8 mouse cellular contexts compared by ENCODE assay signal in the genomic region with DNA sequence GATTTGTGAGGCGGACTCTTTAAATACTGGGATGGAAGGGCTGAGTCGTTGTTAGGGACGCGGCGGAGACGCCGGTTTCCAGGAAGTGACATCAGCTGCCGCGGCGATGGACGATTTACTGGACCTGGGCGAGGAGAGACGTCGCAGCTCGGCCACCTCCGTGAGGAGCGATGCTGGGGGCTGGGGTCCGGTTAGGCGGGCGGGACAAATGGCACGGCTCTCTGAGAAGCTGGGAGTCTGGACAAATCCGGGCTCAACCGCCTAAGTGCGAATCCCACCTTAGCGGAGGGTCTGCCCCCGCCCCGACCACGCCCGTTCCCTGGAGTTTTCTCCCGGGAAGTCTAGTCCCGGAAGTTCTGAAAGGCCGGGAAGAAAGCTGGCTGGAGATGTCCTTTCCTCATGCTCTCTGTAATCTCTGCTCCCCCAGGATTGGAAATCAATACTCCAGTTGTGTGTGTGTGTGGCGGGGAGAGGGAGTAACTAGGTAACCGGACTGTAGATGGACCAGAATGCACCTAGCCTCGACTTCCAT. TPM values are rescaled to one million over a fixed set of nuclear protein-coding genes. Genes with fewer than 3 reads are reported as not detected.
DNase-seq lines count a peak whose midpoint lies in the region; ATAC-seq and TF ChIP-seq lines count a peak whose summit lies in the region.

A gene (plus strand): TSS at position 61 of the 532 bp plus-strand sequence.

- peak within 1 kb of the TSS; percentile 84 for H3K4me3 ChIP-seq in forebrain, embryonic 15.5 days
- H3K4me3 ChIP-seq in lung, embryonic 14.5 days (ENCODE audit: low read depth, low read length), result peak within 1 kb of the TSS; percentile 59

- H3K36me3 ChIP-seq in forebrain, embryonic 15.5 days, result no peaks in the 10 kb centered on the region
- H3K36me3 ChIP-seq in lung, embryonic 14.5 days (ENCODE audit: insufficient read depth), result peaks cover 13% of the 10 kb centered on the region; the same call in 1 of the 2 replicates

- under 1% methylated on average over 35 of the region's 35 CpGs for WGBS in forebrain, embryonic 15.5 days
- WGBS in large intestine, adult 2 months, result under 1% methylated on average over 35 of the region's 35 CpGs
- under 1% methylated on average over 35 of the region's 35 CpGs for WGBS in lung, embryonic 14.5 days

- peak; percentile 65; the same call in 1 of the 2 replicates for ATAC-seq in cerebellum, adult (ENCODE audit: insufficient number of reproducible peaks, low FRiP score, low TSS enrichment)
- ATAC-seq in forebrain, embryonic 15.5 days (replicated peaks), result peak; percentile 61
- ATAC-seq in lung, embryonic 14.5 days (ENCODE audit: insufficient read depth), result peak; percentile 56; the same call in 1 of the 2 replicates

- DNase-seq in ES-CJ7 (ENCODE audit: low read depth, low spot score), result peak; percentile 69
- peak; percentile 83 to 89 for DNase-seq in heart, postnatal 14 days
- peak; percentile 75 for DNase-seq in large intestine, adult 2 months (ENCODE audit: low read depth, low spot score)
- DNase-seq in lung, embryonic 14.5 days, result peak; percentile 94
- peak; percentile 79 for DNase-seq in ovary, postnatal 14 days (ENCODE audit: low spot score)
- peak; percentile 87 for DNase-seq in urinary bladder, postnatal 14 days (ENCODE audit: low spot score)

- intact Hi-C loops in heart, postnatal 14 days (cut with DNase I), result no loop called here

- peaks cover 21% of the 10 kb centered on the region for H3K4me1 ChIP-seq in forebrain, embryonic 15.5 days
- H3K4me1 ChIP-seq in lung, embryonic 14.5 days (ENCODE audit: insufficient read depth), result 0 out of 2 replicates have a peak, but pooled peaks cover 5% of the 10 kb centered on the region

- no peaks in the 10 kb centered on the region for H3K27me3 ChIP-seq in forebrain, embryonic 15.5 days
- no peaks in the 10 kb centered on the region for H3K27me3 ChIP-seq in lung, embryonic 14.5 days (ENCODE audit: insufficient read depth, low read length)

- no peaks in the 10 kb centered on the region for H3K9me3 ChIP-seq in forebrain, embryonic 15.5 days
- H3K9me3 ChIP-seq in lung, embryonic 14.5 days (ENCODE audit: low read depth, low read length), result no peaks in the 10 kb centered on the region

- TF ChIP-seq CTCF in lung, embryonic 14.5 days (IDR thresholded peaks at IDR 0.05; ENCODE audit: low read depth), result no peak

- peak within 1 kb of the TSS; percentile 69 for H3K4me2 ChIP-seq in forebrain, embryonic 15.5 days (replicated peaks)
- peak within 1 kb of the TSS; percentile 68 for H3K4me2 ChIP-seq in lung, embryonic 14.5 days

- H3K9ac ChIP-seq in forebrain, embryonic 15.5 days (replicated peaks), result peak within 1 kb of the TSS; percentile 64
- H3K9ac ChIP-seq in lung, embryonic 14.5 days, result peak within 1 kb of the TSS; percentile 71

- H3K27ac ChIP-seq in forebrain, embryonic 15.5 days (replicated peaks), result no peak within 1 kb of the TSS
- H3K27ac ChIP-seq in lung, embryonic 14.5 days (ENCODE audit: low read depth), result 0 out of 2 replicates have a peak within 1 kb of the TSS, but pooled peaks have one; percentile 50

RNA-seq across cellular contexts. Expression of the gene that starts here (rescaled TPM):
- polyA plus RNA-seq in forebrain, embryonic 15.5 days (2015; fragmentation: Nextera tagmentation; extraction: Ambion mirVana), result 74.6 and 82.8 TPM in 2 replicates
- 10 to 100 TPM; 24.4 to 26.6 TPM for total RNA-seq in heart, postnatal 14 days (2021)
- polyA plus RNA-seq in large intestine, adult 2 months (2012; rRNA removed), result 29.4 and 35.1 TPM in 2 replicates
- 88.1 and 88.3 TPM in 2 replicates for polyA plus RNA-seq in lung, embryonic 14.5 days (2014; fragmentation: Nextera tagmentation; extraction: Ambion mirVana)
